Mouse (Mus musculus) intestine, embryonic 16.5 days (tissue): ENCODE data around the gene Ptges. TPM values are rescaled to one million over a fixed set of nuclear protein-coding genes. Genes with fewer than 3 reads are reported as not detected.
"Not testable (repeated sequence)": the region's sequence is repeated elsewhere in the genome, so short reads cannot be mapped to it uniquely, and the experiment has no call there.

Experiments used
- ATAC-seq: fragments of 200-750 bp; cut with Nextera tagmentation; 2 replicates; pipeline ENCODE4 v1.8.0; 2017; ENCODE audit warnings: moderate TSS enrichment, moderate library complexity
- H3K27ac ChIP-seq: fragments of 300-500 bp; sonication (generic); 2 replicates; pipeline ENCODE4 v1.5.1; 2014; ENCODE audit warnings: mild to moderate bottlenecking, low read length
- H3K27me3 ChIP-seq: fragments of 300-500 bp; sonication (generic); replicated peaks from 2 replicates; pipeline ENCODE4 v1.6.1; 2014; ENCODE audit warnings: low read length, control low read depth, mixed read lengths; ENCODE audit not compliant: control insufficient read depth, insufficient read depth
- H3K36me3 ChIP-seq: fragments of 300-500 bp; sonication (generic); 2 replicates; pipeline ENCODE4 v1.6.1; 2014; ENCODE audit warnings: low read length, control low read depth; ENCODE audit not compliant: control insufficient read depth, insufficient read depth
- H3K4me1 ChIP-seq: fragments of 300-500 bp; sonication (generic); 2 replicates; pipeline ENCODE4 v1.6.1; 2014; ENCODE audit warnings: low read length, control low read depth, mixed read lengths; ENCODE audit not compliant: control insufficient read depth, insufficient read depth
- H3K4me2 ChIP-seq: fragments of 300-500 bp; sonication (generic); 2 replicates; pipeline ENCODE4 v1.6.1; 2014; ENCODE audit warnings: low read depth, low read length, control low read depth
- H3K4me3 ChIP-seq: fragments of 300-500 bp; sonication (generic); 2 replicates; pipeline ENCODE4 v1.5.1; 2014; ENCODE audit warnings: mild to moderate bottlenecking, low read length
- H3K9ac ChIP-seq: fragments of 300-500 bp; sonication (generic); 2 replicates; pipeline ENCODE4 v1.6.1; 2014; ENCODE audit warnings: low read depth, low read length
- H3K9me3 ChIP-seq: fragments of 300-500 bp; sonication (generic); 2 replicates; pipeline ENCODE4 v1.6.1; 2016; ENCODE audit warnings: low read length, control low read depth; ENCODE audit not compliant: control insufficient read depth
- WGBS: fragments of 180-500 bp; shearing (Covaris S2); extraction: QIAGEN DNeasy Blood & Tissue Kit; methylation state at CpG from one replicate; pipeline ENCODE4 v1.1.7; 2014; 5-methylcytosine and 5-hydroxymethylcytosine counted together
- polyA plus RNA-seq: library from polyadenylated mRNA; unstranded; fragments of >200 nt; fragmentation: Nextera tagmentation; extraction: Ambion mirVana; gene quantifications from 2 replicates; pipeline ENCODE4 v1.2.1, GENCODE M21; 2015

The Ptges gene
- polyA plus RNA-seq, 1 experiment from 2014 or later = 4.0 TPM

DNA sequence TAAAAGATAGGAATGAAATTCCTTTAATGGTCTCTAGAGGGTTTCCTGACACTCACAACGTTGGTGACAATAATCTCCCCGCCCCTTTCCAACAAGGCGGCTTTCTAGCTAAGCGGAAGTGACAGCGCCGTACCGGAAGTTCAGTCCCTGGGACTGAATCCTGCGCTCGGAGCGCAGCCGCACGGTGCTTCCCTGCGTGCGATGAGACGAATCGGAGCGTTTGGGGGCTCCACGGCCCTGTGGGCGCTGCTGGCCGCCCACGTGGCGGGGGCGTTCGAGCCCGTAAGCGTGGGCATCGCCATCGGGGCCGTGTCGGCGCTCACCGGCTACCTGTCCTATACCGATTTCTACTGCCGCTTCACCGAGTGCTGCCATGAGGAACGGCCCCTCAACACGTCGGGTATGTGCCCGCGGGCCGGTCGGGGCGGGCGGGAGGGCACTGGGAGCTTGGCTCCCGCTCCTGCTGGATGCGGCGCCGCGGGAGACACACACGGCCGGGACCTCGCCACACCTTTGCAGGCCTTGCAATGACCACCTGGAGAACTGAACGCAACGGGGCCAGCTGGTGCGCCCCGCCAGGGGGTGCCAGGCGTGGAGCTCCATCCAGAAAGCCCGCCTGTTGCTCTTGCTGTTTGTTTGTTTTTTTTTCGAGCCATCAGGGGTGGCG, 23.3 kb upstream of the Ptges start, which contains the start of gene Tor1b:
Tor1b (plus strand) TSS at position 136 of the 667 bp plus-strand sequence.
- Histone ChIP-seq H3K36me3 (0 out of 2 replicates have a peak, but pooled peaks cover 6% of the 10 kb centered on the region), H3K27ac (peak within 1 kb of the TSS; percentile 71), H3K4me1 (peaks cover 14% of the 10 kb centered on the region), H3K4me3 (peak within 1 kb of the TSS; percentile 76), H3K9ac (peak within 1 kb of the TSS; percentile 90), H3K4me2 (peak within 1 kb of the TSS; percentile 75), H3K9me3 (no peaks in the 10 kb centered on the region), H3K27me3 (no peaks in the 10 kb centered on the region)
- ATAC-seq = peak; percentile 95
- under 1% methylated on average over 60 of the region's 60 CpGs for WGBS

DNA sequence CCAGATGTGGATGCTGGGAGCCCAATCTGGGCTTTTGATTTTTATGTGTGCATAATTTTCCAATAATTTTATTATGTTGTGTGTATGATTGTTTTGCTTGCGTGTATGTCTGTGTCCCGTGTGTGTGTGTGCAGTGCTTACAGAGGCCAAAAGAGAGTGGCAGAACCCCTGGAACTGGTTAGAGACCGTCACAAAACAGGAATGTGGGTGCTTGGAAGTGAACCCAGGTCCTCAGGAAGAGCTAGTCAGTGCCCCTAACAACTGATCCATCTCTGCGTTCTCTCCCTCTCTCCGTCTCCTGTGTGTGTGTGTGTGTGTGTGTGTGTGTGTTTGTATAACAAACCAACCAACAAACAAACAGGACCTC, 22.8 kb upstream of the Ptges start:
- peak overlapping the region; percentile 75 for H3K4me2 ChIP-seq
- H3K27ac ChIP-seq = 0 out of 2 replicates have a peak overlapping the region, but pooled peaks have one; percentile 14
- peaks cover 14% of the 10 kb centered on the region for H3K4me1 ChIP-seq
- H3K9me3 ChIP-seq = no peaks in the 10 kb centered on the region
- H3K27me3 ChIP-seq = no peaks in the 10 kb centered on the region
- WGBS = 24% methylated on average over 5 of the region's 5 CpGs
- peak overlapping the region; percentile 76; the same call in 1 of the 2 replicates for H3K4me3 ChIP-seq
- ATAC-seq = no peak; the same call in 1 of the 2 replicates
- H3K9ac ChIP-seq = peak overlapping the region; percentile 90; the same call in 1 of the 2 replicates
- 0 out of 2 replicates have a peak, but pooled peaks cover 6% of the 10 kb centered on the region for H3K36me3 ChIP-seq

DNA sequence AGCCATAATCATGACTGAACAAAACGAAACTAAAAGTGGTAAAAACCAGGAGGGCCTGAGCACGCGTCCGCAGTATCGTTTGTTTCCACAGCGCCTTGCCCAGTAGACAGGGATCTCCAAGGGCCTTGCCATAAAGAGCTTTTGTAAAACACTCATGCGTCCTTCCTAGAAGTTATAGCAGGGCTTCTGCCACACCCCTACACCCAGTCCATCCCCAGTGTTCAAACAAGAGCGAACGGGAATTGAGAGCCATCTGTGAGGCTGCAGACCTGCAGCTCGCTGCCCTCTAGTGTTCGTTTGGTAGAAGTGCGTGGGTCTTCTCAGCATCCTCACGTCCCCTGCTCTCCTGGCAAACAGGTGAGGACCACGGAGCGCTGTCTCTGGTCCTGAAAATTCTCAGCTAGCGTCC, 12.9 kb upstream of the Ptges start:
- H3K9ac ChIP-seq = peak overlapping the region; percentile 50; the same call in 1 of the 2 replicates
- H3K4me1 ChIP-seq = no peaks in the 10 kb centered on the region
- H3K9me3 ChIP-seq = no peaks in the 10 kb centered on the region
- H3K4me3 ChIP-seq = peak overlapping the region; percentile 40
- H3K4me2 ChIP-seq = peak overlapping the region; percentile 48
- no peaks in the 10 kb centered on the region for H3K27me3 ChIP-seq
- no peak overlapping the region for H3K27ac ChIP-seq
- no peaks in the 10 kb centered on the region for H3K36me3 ChIP-seq
- ATAC-seq = peak; percentile 81
- 21% methylated on average over 16 of the region's 16 CpGs for WGBS

DNA sequence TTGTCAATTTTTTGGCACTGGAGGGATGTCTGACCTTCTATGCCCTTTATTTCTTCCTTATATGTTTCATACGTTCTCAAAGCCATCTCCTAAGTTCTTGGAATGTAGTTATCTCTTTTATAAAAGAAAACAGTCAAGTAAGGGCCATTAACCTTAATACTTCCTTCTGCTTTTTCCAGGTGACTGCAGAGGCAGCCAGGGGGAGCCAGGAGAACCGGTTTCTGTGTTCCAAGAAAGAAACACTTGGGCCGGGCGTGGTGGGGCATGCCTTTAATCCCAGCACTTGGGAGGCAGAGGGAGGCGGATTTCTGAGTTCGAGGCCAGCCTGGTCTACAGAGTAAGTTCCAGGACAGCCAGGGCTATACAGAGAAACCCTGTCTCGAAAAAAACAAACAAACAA, 12.5 kb upstream of the Ptges start:
- H3K9me3 ChIP-seq, H3K4me3 ChIP-seq, H3K27me3 ChIP-seq, H3K4me1 ChIP-seq, H3K9ac ChIP-seq, H3K36me3 ChIP-seq, ATAC-seq, H3K27ac ChIP-seq: not testable (repeated sequence)
- 47% methylated on average over 7 of the region's 7 CpGs for WGBS
- peak overlapping the region; percentile 48; the same call in 1 of the 2 replicates for H3K4me2 ChIP-seq

GRCm38 (mm10) chr2:30941586-30941985, 11.9 kb upstream of the Ptges start:
- no peak for ATAC-seq
- H3K27ac ChIP-seq = no peak overlapping the region
- H3K4me3 ChIP-seq = no peak overlapping the region
- no peak overlapping the region for H3K4me2 ChIP-seq
- no peaks in the 10 kb centered on the region for H3K4me1 ChIP-seq
- no peak overlapping the region for H3K9ac ChIP-seq
- H3K9me3 ChIP-seq = no peaks in the 10 kb centered on the region
- no peaks in the 10 kb centered on the region for H3K36me3 ChIP-seq
- WGBS = 74% methylated on average over 5 of the region's 5 CpGs
- no peaks in the 10 kb centered on the region for H3K27me3 ChIP-seq

- no peak overlapping the region for H3K9ac ChIP-seq
- 38% methylated on average over 4 of the region's 4 CpGs for WGBS
- no peak overlapping the region for H3K4me2 ChIP-seq
Observed at GRCm38 (mm10) chr2:30938574-30938991, 8.9 kb upstream of the Ptges start.

GRCm38 (mm10) chr2:30937731-30938130, 8.1 kb upstream of the Ptges start:
- 75% methylated on average over 8 of the region's 8 CpGs for WGBS

More at GRCm38 (mm10) chr2:30938574-30938991, 8.9 kb upstream of the Ptges start:
- H3K9me3 ChIP-seq = no peaks in the 10 kb centered on the region
- no peaks in the 10 kb centered on the region for H3K36me3 ChIP-seq
- H3K27me3 ChIP-seq = no peaks in the 10 kb centered on the region
- ATAC-seq = no peak
- no peaks in the 10 kb centered on the region for H3K4me1 ChIP-seq
- H3K27ac ChIP-seq = no peak overlapping the region
- no peak overlapping the region for H3K4me3 ChIP-seq

GRCm38 (mm10) chr2:30936808-30937207, 7.1 kb upstream of the Ptges start:
- 77% methylated on average over 3 of the region's 3 CpGs for WGBS
- Histone ChIP-seq H3K9me3 (no peaks in the 10 kb centered on the region), H3K9ac (no peak overlapping the region), H3K4me3 (no peak overlapping the region), H3K27me3 (no peaks in the 10 kb centered on the region), H3K36me3 (no peaks in the 10 kb centered on the region), H3K4me2 (no peak overlapping the region), H3K4me1 (no peaks in the 10 kb centered on the region), H3K27ac (no peak overlapping the region)
- no peak for ATAC-seq

More at GRCm38 (mm10) chr2:30937731-30938130, 8.1 kb upstream of the Ptges start:
- Histone ChIP-seq H3K27me3 (no peaks in the 10 kb centered on the region), H3K4me3 (no peak overlapping the region), H3K4me2 (no peak overlapping the region), H3K4me1 (no peaks in the 10 kb centered on the region), H3K9ac (no peak overlapping the region), H3K36me3 (no peaks in the 10 kb centered on the region), H3K27ac (no peak overlapping the region), H3K9me3 (no peaks in the 10 kb centered on the region)
- no peak for ATAC-seq

DNA sequence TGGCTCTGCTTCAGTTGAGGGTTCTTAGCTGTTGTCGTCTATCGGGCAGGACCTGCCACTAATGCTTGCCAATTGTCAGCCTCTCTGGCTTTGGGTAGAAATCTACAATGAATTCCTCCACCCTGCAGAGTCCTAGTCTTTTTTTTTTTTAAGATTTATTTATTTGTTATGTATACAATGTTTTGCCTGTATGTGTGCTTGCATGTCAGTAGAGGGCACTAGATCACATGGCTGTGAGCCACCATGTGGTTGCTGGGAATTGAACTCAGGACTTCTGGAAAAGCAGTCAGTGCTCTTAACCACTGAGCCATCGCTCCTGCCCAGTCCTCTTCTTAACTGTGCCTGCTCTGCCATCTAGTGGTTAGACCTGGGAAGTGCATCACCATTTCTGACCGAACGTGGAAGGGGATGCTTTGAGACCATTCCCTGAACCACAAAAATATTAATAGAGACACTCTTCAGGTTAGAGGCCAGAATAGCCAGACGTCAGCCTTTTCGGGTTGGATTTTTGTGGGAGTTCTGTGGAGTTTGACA, 4.3 kb upstream of the Ptges start:
- WGBS = 18% methylated on average over 7 of the region's 7 CpGs
- no peak for ATAC-seq

More for the DNA sequence above, 4.3 kb upstream of the Ptges start:
- no peaks in the 10 kb centered on the region for H3K36me3 ChIP-seq
- H3K27ac ChIP-seq = no peak overlapping the region
- H3K9ac ChIP-seq = no peak overlapping the region
- no peaks in the 10 kb centered on the region for H3K9me3 ChIP-seq
- no peak overlapping the region for H3K4me2 ChIP-seq
- H3K27me3 ChIP-seq = no peaks in the 10 kb centered on the region
- peaks cover 9% of the 10 kb centered on the region for H3K4me1 ChIP-seq
- no peak overlapping the region for H3K4me3 ChIP-seq
